Mouse (Mus musculus): ENCODE data around the gene B4galnt1. TPM values are rescaled to one million over a fixed set of nuclear protein-coding genes. Genes with fewer than 3 reads are reported as not detected.

Gene B4galnt1
- polyA plus RNA-seq, 1 experiment: 196 TPM

DNA sequence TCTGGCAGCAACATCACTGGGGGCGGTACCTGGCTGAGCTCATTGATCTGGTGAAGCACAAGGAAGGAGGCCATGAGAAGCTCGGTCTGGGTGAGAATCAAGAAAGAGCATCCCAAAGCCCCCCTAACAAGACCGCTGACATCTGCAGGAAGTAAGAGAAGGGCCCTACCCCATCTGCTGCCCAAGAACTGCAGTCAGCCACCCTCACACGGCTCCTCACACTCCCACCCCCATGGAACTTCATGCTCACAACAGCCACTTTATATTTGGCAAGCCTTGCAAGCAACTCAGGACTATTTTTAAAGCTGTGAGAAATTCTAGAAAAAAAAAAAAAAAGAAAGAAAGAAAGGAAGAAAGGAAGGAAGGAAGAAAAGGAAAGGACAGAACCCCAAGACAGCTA, 43.9 kb downstream of the B4galnt1 start:
- no peak for TF ChIP-seq POLR2A (IDR thresholded peaks at IDR 0.05; ENCODE audit: control insufficient read depth, extremely low read depth, insufficient read depth, low read length, poor library complexity)
- no peak for TF ChIP-seq CTCF (IDR thresholded peaks at IDR 0.05; ENCODE audit: borderline replicate concordance, control insufficient read depth, extremely low read depth, insufficient read depth, low read length, poor library complexity)
- 87% methylated on average over 4 of the region's 4 CpGs for WGBS
- Histone ChIP-seq H3K36me3 (ENCODE audit: control insufficient read depth, insufficient read depth, low read length) (peaks cover 12% of the 10 kb centered on the region; the same call in 1 of the 2 replicates), H3K27ac (ENCODE audit: control insufficient read depth, insufficient read depth, low read length) (no peak overlapping the region), H3K4me1 (replicated peaks; ENCODE audit: control insufficient read depth, insufficient read depth, low read length) (peaks cover 15% of the 10 kb centered on the region), H3K27me3 (ENCODE audit: control insufficient read depth, insufficient read depth, low read length) (no peaks in the 10 kb centered on the region), H3K4me3 (ENCODE audit: control insufficient read depth, insufficient read depth, low read length) (no peak overlapping the region)
- DNase-seq: no peak

DNA sequence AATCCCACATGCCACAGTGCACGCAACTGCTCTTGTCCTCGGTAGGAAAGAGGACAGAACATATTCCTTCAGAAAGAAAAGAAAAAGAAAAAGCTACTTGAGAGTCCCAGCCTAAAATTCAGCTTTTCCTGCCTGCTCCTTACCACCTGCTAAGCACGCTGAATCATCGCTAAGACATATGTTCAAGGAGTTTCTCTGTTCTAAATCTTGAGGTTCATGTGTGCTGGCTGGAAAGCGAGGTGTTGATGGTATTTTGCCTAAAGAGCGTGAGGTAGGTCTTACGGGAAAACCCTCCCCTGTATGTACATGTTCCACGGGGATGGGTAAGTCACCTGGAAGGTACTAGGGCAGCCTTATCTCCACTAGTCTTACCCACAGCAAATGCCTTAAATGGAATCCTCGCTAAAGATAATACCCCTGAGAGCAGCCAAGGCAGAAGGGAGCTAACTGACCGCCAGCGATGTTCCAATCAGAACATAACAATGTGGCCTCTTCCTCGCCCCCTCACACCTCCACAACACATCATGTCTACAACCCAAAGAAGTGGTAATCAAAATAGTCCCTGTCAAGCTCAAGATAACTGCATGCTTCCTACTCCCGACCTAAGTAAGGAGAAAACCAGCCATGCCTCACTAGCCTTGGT, 45.0 kb downstream of the B4galnt1 start:
- H3K36me3 ChIP-seq (ENCODE audit: control insufficient read depth, insufficient read depth, low read length): peaks cover 8% of the 10 kb centered on the region; the same call in 1 of the 2 replicates
- no peak for TF ChIP-seq POLR2A (IDR thresholded peaks at IDR 0.05; ENCODE audit: control insufficient read depth, extremely low read depth, insufficient read depth, low read length, poor library complexity)
- no peak for TF ChIP-seq CTCF (IDR thresholded peaks at IDR 0.05; ENCODE audit: borderline replicate concordance, control insufficient read depth, extremely low read depth, insufficient read depth, low read length, poor library complexity)
- no peaks in the 10 kb centered on the region for H3K27me3 ChIP-seq (ENCODE audit: control insufficient read depth, insufficient read depth, low read length)
- no peak overlapping the region for H3K27ac ChIP-seq (ENCODE audit: control insufficient read depth, insufficient read depth, low read length)
- DNase-seq: no peak
- H3K4me3 ChIP-seq (ENCODE audit: control insufficient read depth, insufficient read depth, low read length): no peak overlapping the region
- peaks cover 15% of the 10 kb centered on the region for H3K4me1 ChIP-seq (replicated peaks; ENCODE audit: control insufficient read depth, insufficient read depth, low read length)
- 96% methylated on average over 13 of the region's 13 CpGs for WGBS

DNA sequence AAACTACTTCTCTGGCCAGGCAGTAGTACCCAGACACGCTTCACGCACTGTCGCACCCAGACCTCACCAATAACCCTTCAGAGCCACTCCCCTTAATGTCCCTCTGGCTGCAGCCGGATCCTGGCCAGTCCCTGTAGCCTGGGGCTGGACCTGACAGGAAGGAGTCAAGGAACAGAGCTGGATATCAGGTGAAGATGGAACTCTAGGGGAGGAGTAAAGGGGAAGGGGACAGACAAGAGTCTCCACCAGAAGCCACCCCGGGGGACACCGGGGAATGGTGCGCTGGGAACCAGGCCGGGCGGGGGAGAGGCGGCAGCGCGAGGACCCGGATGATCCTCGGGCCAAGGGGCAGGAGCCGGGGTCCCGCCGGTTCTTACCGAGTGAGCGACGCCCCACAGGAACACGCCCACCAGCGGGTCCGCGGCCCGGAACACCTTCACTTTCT, 46.0 kb downstream of the B4galnt1 start:
- no peaks in the 10 kb centered on the region; the same call in 1 of the 2 replicates for H3K36me3 ChIP-seq (ENCODE audit: control insufficient read depth, insufficient read depth, low read length)
- WGBS: 2% methylated on average over 25 of the region's 25 CpGs
- no peaks in the 10 kb centered on the region for H3K27me3 ChIP-seq (ENCODE audit: control insufficient read depth, insufficient read depth, low read length)
- no peak for DNase-seq
- TF ChIP-seq CTCF (IDR thresholded peaks at IDR 0.05; ENCODE audit: borderline replicate concordance, control insufficient read depth, extremely low read depth, insufficient read depth, low read length, poor library complexity) (no peak), POLR2A (IDR thresholded peaks at IDR 0.05; ENCODE audit: control insufficient read depth, extremely low read depth, insufficient read depth, low read length, poor library complexity) (no peak)
- peaks cover 15% of the 10 kb centered on the region for H3K4me1 ChIP-seq (replicated peaks; ENCODE audit: control insufficient read depth, insufficient read depth, low read length)
- peak overlapping the region; percentile 83 for H3K4me3 ChIP-seq (ENCODE audit: control insufficient read depth, insufficient read depth, low read length)
- H3K27ac ChIP-seq (ENCODE audit: control insufficient read depth, insufficient read depth, low read length): no peak overlapping the region

DNA sequence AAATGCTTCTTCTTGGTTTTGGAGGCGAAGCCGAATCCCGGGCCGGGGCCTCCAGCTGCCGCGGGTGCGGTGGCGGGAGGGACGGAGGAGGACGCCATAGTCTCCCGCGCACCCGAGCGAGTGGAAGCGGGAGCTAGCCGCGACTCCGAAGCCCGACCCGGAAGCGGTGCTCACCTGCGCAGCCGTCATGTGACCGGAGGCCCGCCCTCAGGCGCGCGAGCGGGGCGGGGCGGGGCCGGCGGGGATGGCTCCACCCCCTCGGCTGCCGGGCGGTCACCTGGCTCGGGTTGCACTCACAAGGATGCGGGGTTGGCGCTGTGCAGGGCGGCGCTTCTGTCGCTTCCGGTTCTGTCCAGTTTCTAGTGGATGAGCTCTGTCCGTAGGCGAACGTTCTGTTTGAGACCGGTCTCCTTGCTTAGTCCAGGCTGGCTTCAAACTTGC, 46.4 kb downstream of the B4galnt1 start, which contains the start of gene Pip4k2c:
Pip4k2c (minus strand) TSS at position 172 of the 441 bp plus-strand sequence.
- peak; percentile 94 for DNase-seq
- Histone ChIP-seq H3K27ac (ENCODE audit: control insufficient read depth, insufficient read depth, low read length) (no peak within 1 kb of the TSS), H3K36me3 (ENCODE audit: control insufficient read depth, insufficient read depth, low read length) (no peaks in the 10 kb centered on the region; the same call in 1 of the 2 replicates), H3K4me3 (ENCODE audit: control insufficient read depth, insufficient read depth, low read length) (peak within 1 kb of the TSS; percentile 83), H3K4me1 (replicated peaks; ENCODE audit: control insufficient read depth, insufficient read depth, low read length) (peaks cover 15% of the 10 kb centered on the region), H3K27me3 (ENCODE audit: control insufficient read depth, insufficient read depth, low read length) (no peaks in the 10 kb centered on the region)
- TF ChIP-seq CTCF (IDR thresholded peaks at IDR 0.05; ENCODE audit: borderline replicate concordance, control insufficient read depth, extremely low read depth, insufficient read depth, low read length, poor library complexity) (peak; percentile 27; the same call in 1 of the 2 replicates), POLR2A (IDR thresholded peaks at IDR 0.05; ENCODE audit: control insufficient read depth, extremely low read depth, insufficient read depth, low read length, poor library complexity) (peak; percentile 71)
- WGBS: under 1% methylated on average over 47 of the region's 47 CpGs

DNA sequence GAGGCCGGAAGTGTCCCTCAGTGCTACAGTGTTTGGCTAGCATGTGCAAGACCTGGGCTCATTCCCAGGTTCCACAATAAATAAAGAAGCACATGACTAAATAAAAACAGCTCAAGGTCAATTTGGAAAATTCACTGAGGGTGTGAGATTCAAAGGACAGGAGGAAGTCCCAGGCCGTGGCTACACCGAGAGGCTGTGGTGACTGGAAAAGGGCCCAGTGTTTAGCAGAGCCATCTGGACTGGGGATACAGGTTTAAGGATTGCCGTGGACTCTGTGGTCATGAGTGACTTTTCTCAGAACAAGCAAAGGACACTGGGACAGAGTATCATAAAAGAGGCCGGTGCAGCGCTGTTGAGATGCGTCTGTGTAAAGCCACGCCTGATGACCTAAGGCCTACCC, 48.2 kb downstream of the B4galnt1 start:
- no peak overlapping the region for H3K4me3 ChIP-seq (ENCODE audit: control insufficient read depth, insufficient read depth, low read length)
- DNase-seq: no peak
- H3K4me1 ChIP-seq (replicated peaks; ENCODE audit: control insufficient read depth, insufficient read depth, low read length): peaks cover 15% of the 10 kb centered on the region
- H3K27me3 ChIP-seq (ENCODE audit: control insufficient read depth, insufficient read depth, low read length): no peaks in the 10 kb centered on the region
- TF ChIP-seq POLR2A (IDR thresholded peaks at IDR 0.05; ENCODE audit: control insufficient read depth, extremely low read depth, insufficient read depth, low read length, poor library complexity): no peak
- no peak for TF ChIP-seq CTCF (IDR thresholded peaks at IDR 0.05; ENCODE audit: borderline replicate concordance, control insufficient read depth, extremely low read depth, insufficient read depth, low read length, poor library complexity)
- no peak overlapping the region for H3K27ac ChIP-seq (ENCODE audit: control insufficient read depth, insufficient read depth, low read length)
- H3K36me3 ChIP-seq (ENCODE audit: control insufficient read depth, insufficient read depth, low read length): no peaks in the 10 kb centered on the region
- 95% methylated on average over 8 of the region's 8 CpGs for WGBS

DNA sequence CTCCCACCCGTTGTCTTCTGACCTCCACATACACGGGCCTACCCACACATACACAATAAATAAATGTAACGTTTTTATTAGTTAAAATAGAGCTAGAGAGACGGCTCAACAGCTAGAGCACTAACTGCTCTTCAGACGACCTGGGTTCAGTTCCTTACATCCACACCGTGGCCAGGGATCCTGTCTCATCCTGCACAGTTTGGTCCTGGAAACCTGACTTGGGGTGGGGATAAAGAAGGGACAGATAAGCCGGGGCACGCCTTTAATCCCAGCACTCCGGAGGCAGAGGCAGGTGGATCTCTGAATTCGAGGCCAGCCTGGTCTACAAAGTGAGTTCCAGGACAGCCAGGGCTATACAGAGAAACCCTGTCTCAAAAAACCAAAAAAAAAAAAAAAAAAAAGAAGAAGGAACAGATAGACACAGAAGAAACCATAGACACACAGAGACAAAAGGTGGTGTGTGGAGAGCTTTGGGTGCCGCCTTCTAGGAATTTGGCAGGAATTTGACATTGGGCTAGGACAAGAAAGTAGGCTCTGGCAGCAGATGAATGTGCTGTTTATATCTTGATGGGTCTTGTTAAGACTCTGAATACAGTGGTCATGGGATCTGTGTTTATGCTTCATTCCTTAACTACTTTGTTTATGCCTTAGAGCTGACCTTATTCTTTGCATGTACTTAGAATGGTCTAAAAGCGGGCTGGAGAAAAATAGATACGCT, 48.8 kb downstream of the B4galnt1 start:
- Histone ChIP-seq H3K36me3 (ENCODE audit: control insufficient read depth, insufficient read depth, low read length) (no peaks in the 10 kb centered on the region), H3K4me3 (ENCODE audit: control insufficient read depth, insufficient read depth, low read length) (no peak overlapping the region), H3K27ac (ENCODE audit: control insufficient read depth, insufficient read depth, low read length) (no peak overlapping the region), H3K27me3 (ENCODE audit: control insufficient read depth, insufficient read depth, low read length) (no peaks in the 10 kb centered on the region), H3K4me1 (replicated peaks; ENCODE audit: control insufficient read depth, insufficient read depth, low read length) (peaks cover 15% of the 10 kb centered on the region)
- DNase-seq: no peak
- 96% methylated on average over 13 of the region's 13 CpGs for WGBS
- no peak for TF ChIP-seq CTCF (IDR thresholded peaks at IDR 0.05; ENCODE audit: borderline replicate concordance, control insufficient read depth, extremely low read depth, insufficient read depth, low read length, poor library complexity)
- TF ChIP-seq POLR2A (IDR thresholded peaks at IDR 0.05; ENCODE audit: control insufficient read depth, extremely low read depth, insufficient read depth, low read length, poor library complexity): no peak

All from thymus, adult 2 months (tissue).